Mouse (Mus musculus) kidney, embryonic 16.5 days (tissue): ENCODE measurements around the gene Gm12830. TPM values are rescaled to one million over a fixed set of nuclear protein-coding genes. Genes with fewer than 3 reads are reported as not detected.

Source experiments
- ATAC-seq: fragments of 200-750 bp; cut with Nextera tagmentation; 2 replicates; pipeline ENCODE4 v1.8.0; 2017; ENCODE audit warnings: moderate TSS enrichment; ENCODE audit not compliant: low FRiP score, low TSS enrichment
- H3K27ac ChIP-seq: fragments of 300-500 bp; sonication (generic); 2 replicates; pipeline ENCODE4 v1.5.1; 2014; ENCODE audit warnings: low read length
- H3K27me3 ChIP-seq: fragments of 300-500 bp; sonication (generic); 2 replicates; pipeline ENCODE4 v1.6.1; 2014; ENCODE audit warnings: low read length, control low read depth, mixed read lengths; ENCODE audit not compliant: insufficient read depth
- H3K36me3 ChIP-seq: fragments of 300-500 bp; sonication (generic); 2 replicates; pipeline ENCODE4 v1.6.1; 2014; ENCODE audit warnings: low read length, control low read depth, mixed read lengths; ENCODE audit not compliant: insufficient read depth
- H3K4me1 ChIP-seq: fragments of 300-500 bp; sonication (generic); 2 replicates; pipeline ENCODE4 v1.6.1; 2014; ENCODE audit warnings: low read length, control low read depth, mixed read lengths; ENCODE audit not compliant: insufficient read depth
- H3K4me2 ChIP-seq: fragments of 300-500 bp; sonication (generic); replicated peaks from 2 replicates; pipeline ENCODE4 v1.6.1; 2014; ENCODE audit warnings: low read depth, low read length
- H3K4me3 ChIP-seq: fragments of 300-500 bp; sonication (generic); 2 replicates; pipeline ENCODE4 v1.5.1; 2014; ENCODE audit warnings: mild to moderate bottlenecking, low read length
- H3K9ac ChIP-seq: fragments of 300-500 bp; sonication (generic); replicated peaks from 2 replicates; pipeline ENCODE4 v1.6.1; 2014; ENCODE audit warnings: low read length
- H3K9me3 ChIP-seq: fragments of 300-500 bp; sonication (generic); 2 replicates; pipeline ENCODE4 v1.6.1; 2016; ENCODE audit warnings: low read length, control low read depth
- WGBS: fragments of 180-500 bp; shearing (Covaris S2); extraction: QIAGEN DNeasy Blood & Tissue Kit; methylation state at CpG from one replicate; pipeline ENCODE4 v1.1.7; 2014; 5-methylcytosine and 5-hydroxymethylcytosine counted together
- polyA plus RNA-seq: library from polyadenylated mRNA; unstranded; fragments of >200 nt; fragmentation: Nextera tagmentation; extraction: Ambion mirVana; gene quantifications from 2 replicates; pipeline ENCODE4 v1.2.1, GENCODE M21; 2015

Gm12830 gene
- polyA plus RNA-seq, 1 experiment from 2014 or later = 0.06 TPM

- Histone ChIP-seq H3K27ac (peak overlapping the region; percentile 70), H3K27me3 (peaks cover 22% of the 10 kb centered on the region), H3K4me3 (peak overlapping the region; percentile 40), H3K9ac (peak overlapping the region; percentile 42), H3K9me3 (peaks cover 3% of the 10 kb centered on the region), H3K36me3 (no peaks in the 10 kb centered on the region), H3K4me1 (peaks cover 11% of the 10 kb centered on the region), H3K4me2 (peak overlapping the region; percentile 62)
- 1% methylated on average over 51 of the region's 51 CpGs for WGBS
- peak; percentile 87 for ATAC-seq
These were observed 21.7 kb downstream of the Gm12830 start for GRCm38 (mm10) chr4:114843097-114843721.

DNA sequence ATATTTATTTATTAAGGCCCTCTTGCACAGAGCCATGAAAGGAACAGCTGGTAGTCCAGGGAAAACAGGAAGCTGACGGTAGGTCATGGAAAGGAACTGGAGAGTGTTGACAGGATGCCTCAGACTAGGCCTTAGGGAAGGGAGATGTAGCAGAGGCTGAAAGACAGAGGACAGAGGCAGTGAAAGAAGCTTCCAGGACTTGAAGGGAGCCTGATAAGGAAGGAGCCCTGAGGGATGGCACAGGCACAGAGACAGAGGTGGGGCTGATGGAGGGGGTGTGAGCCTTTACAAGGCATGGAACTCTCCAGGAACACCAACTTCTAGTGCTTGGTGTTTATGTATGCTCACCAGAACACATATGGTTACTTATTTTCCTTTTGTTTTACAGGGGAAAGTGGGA is 23.1 kb downstream of the Gm12830 start:
- Histone ChIP-seq H3K27me3 (peaks cover 22% of the 10 kb centered on the region), H3K36me3 (no peaks in the 10 kb centered on the region), H3K9ac (no peak overlapping the region), H3K4me1 (peaks cover 11% of the 10 kb centered on the region), H3K4me3 (no peak overlapping the region), H3K4me2 (no peak overlapping the region), H3K27ac (no peak overlapping the region), H3K9me3 (peaks cover 3% of the 10 kb centered on the region)
- 50% methylated on average over 1 of the region's 1 CpGs for WGBS
- ATAC-seq = no peak

- Histone ChIP-seq H3K9me3 (peaks cover 3% of the 10 kb centered on the region), H3K4me3 (no peak overlapping the region), H3K36me3 (no peaks in the 10 kb centered on the region), H3K4me1 (peaks cover 11% of the 10 kb centered on the region), H3K9ac (no peak overlapping the region), H3K4me2 (no peak overlapping the region), H3K27me3 (peaks cover 17% of the 10 kb centered on the region), H3K27ac (no peak overlapping the region)
- no peak for ATAC-seq
- 30% methylated on average over 4 of the region's 4 CpGs for WGBS
These were observed 24.1 kb downstream of the Gm12830 start for GRCm38 (mm10) chr4:114845622-114846021.

GRCm38 (mm10) chr4:114846723-114847122 is 25.2 kb downstream of the Gm12830 start:
- 45% methylated on average over 6 of the region's 6 CpGs for WGBS
- H3K4me2 ChIP-seq = no peak overlapping the region
- ATAC-seq = peak; percentile 69
- H3K36me3 ChIP-seq = no peaks in the 10 kb centered on the region
- H3K4me1 ChIP-seq = peaks cover 11% of the 10 kb centered on the region
- peaks cover 13% of the 10 kb centered on the region for H3K27me3 ChIP-seq
- H3K27ac ChIP-seq = no peak overlapping the region
- H3K9me3 ChIP-seq = peaks cover 3% of the 10 kb centered on the region
- H3K4me3 ChIP-seq = no peak overlapping the region
- no peak overlapping the region for H3K9ac ChIP-seq

DNA sequence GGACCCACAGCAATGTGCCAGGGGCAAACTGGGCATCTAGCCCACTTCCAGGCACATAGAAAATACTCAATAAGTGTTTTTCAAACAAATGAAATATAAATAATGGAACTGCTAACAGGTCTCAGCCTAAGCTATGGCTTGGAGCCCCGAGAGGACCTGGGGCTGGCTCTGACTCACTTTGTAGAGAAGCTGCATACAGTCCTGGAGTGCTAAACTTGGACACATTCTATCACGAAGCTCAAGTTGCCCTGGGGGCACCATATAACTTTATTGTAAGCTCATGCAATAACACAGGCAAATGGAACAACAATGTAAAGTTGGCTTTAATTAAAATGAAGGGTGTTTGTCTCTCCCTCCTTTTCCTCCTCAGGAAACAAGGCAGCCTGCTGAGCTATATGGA is 32.4 kb downstream of the Gm12830 start:
- 73% methylated on average over 2 of the region's 2 CpGs for WGBS
- no peaks in the 10 kb centered on the region for H3K27me3 ChIP-seq
- no peak overlapping the region for H3K4me2 ChIP-seq
- H3K9me3 ChIP-seq = no peaks in the 10 kb centered on the region
- no peaks in the 10 kb centered on the region for H3K4me1 ChIP-seq
- no peak overlapping the region for H3K4me3 ChIP-seq
- no peak for ATAC-seq
- no peaks in the 10 kb centered on the region for H3K36me3 ChIP-seq
- H3K27ac ChIP-seq = no peak overlapping the region
- H3K9ac ChIP-seq = no peak overlapping the region

DNA sequence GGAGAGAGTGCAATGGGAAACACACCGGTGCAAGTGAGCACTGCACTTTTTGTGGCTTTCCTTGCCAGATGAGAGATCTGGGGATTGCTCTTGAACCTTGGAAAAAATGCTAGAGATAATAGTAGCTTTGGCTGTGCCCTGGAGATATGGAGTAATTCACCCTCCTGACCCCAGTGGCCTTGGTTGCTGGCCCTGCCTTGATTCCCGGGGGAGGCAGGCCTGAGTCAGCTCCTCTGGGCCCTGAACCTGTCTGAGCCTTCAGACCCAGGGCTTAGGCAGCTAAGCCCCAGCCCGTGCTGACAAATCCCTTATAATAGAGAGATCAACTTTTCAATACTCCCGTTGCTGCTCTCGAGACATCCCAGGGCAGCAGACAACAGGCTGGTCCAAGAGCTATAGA is 36.9 kb downstream of the Gm12830 start:
- H3K27me3 ChIP-seq = no peaks in the 10 kb centered on the region
- no peaks in the 10 kb centered on the region for H3K36me3 ChIP-seq
- H3K9me3 ChIP-seq = no peaks in the 10 kb centered on the region
- no peak overlapping the region for H3K27ac ChIP-seq
- H3K9ac ChIP-seq = no peak overlapping the region
- H3K4me3 ChIP-seq = no peak overlapping the region
- ATAC-seq = no peak
- H3K4me1 ChIP-seq = no peaks in the 10 kb centered on the region
- 52% methylated on average over 5 of the region's 5 CpGs for WGBS
- no peak overlapping the region for H3K4me2 ChIP-seq

DNA sequence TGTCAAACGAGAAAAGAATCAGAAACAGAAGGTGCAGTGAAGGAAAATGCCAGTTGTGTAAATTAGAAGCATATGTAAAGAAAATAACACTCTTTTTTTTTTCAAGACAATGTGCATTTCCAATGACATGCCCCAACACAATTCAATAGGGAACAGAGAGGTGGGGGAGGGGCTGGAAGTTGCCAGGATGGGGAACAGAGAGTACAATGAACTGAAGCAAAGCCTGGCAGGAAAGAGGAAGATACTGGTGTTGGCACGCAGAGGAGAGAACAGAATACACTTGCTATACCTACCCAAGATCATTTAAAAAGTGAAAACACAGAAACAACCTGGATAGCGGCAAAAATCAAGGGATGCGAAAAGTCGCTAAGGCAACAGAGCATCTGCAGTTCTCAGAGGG is 41.6 kb downstream of the Gm12830 start:
- Histone ChIP-seq H3K27me3 (no peaks in the 10 kb centered on the region), H3K4me2 (no peak overlapping the region), H3K9me3 (no peaks in the 10 kb centered on the region), H3K4me1 (no peaks in the 10 kb centered on the region), H3K36me3 (no peaks in the 10 kb centered on the region), H3K4me3 (no peak overlapping the region), H3K27ac (no peak overlapping the region), H3K9ac (no peak overlapping the region)
- no peak for ATAC-seq
- 88% methylated on average over 5 of the region's 5 CpGs for WGBS

GRCm38 (mm10) chr4:114869765-114870490 is 48.4 kb downstream of the Gm12830 start:
- Histone ChIP-seq H3K4me1 (peaks cover 12% of the 10 kb centered on the region), H3K27me3 (no peaks in the 10 kb centered on the region), H3K4me2 (no peak overlapping the region), H3K27ac (peak overlapping the region; percentile 48; the same call in 1 of the 2 replicates), H3K9me3 (no peaks in the 10 kb centered on the region), H3K9ac (no peak overlapping the region), H3K4me3 (no peak overlapping the region), H3K36me3 (no peaks in the 10 kb centered on the region)
- ATAC-seq = peak; percentile 90
- WGBS = 16% methylated on average over 11 of the region's 11 CpGs

GRCm38 (mm10) chr4:114876441-114876972 is 55.0 kb downstream of the Gm12830 start:
- ATAC-seq = peak; percentile 51; the same call in 1 of the 2 replicates
- no peaks in the 10 kb centered on the region for H3K4me1 ChIP-seq
- H3K27me3 ChIP-seq = no peaks in the 10 kb centered on the region
- 36% methylated on average over 8 of the region's 8 CpGs for WGBS
- H3K36me3 ChIP-seq = no peaks in the 10 kb centered on the region
- H3K27ac ChIP-seq = no peak overlapping the region
- H3K9me3 ChIP-seq = no peaks in the 10 kb centered on the region
- H3K4me3 ChIP-seq = no peak overlapping the region
- H3K9ac ChIP-seq = no peak overlapping the region
- H3K4me2 ChIP-seq = no peak overlapping the region

DNA sequence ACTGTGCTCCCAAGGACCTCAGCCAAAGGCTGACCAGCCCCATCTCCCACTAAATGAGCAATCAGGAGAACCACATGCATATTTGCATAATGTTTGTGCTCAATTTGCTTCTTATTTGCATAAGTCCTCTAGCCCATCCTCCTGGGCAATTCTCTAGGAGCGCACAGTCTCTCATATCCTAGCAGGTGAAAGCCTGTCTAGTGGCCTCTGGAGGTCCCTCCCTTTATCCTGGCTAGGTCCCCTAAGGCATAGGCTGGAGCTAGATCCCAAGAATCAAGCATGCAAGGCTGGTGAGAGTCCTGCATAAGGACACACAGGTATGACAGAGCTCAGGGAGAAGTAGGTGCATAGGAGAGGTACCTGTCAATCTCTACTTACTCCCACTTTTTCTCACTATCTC is 60.7 kb downstream of the Gm12830 start:
- no peak overlapping the region for H3K4me3 ChIP-seq
- H3K9me3 ChIP-seq = no peaks in the 10 kb centered on the region
- 88% methylated on average over 1 of the region's 1 CpGs for WGBS
- no peak overlapping the region for H3K4me2 ChIP-seq
- H3K27ac ChIP-seq = no peak overlapping the region
- no peaks in the 10 kb centered on the region for H3K27me3 ChIP-seq
- H3K9ac ChIP-seq = no peak overlapping the region
- peaks cover 2% of the 10 kb centered on the region; the same call in 1 of the 2 replicates for H3K4me1 ChIP-seq
- no peak for ATAC-seq
- H3K36me3 ChIP-seq = no peaks in the 10 kb centered on the region
